Mouse (Mus musculus) brain, adult 2 months (tissue): ENCODE measurements around the gene Mgea5.

Source experiments
- DNase-seq: peaks from one replicate; pipeline ENCODE4 v3.0.0; 2011; ENCODE audit warnings: low read depth, low spot score

The Mgea5 gene

DNA sequence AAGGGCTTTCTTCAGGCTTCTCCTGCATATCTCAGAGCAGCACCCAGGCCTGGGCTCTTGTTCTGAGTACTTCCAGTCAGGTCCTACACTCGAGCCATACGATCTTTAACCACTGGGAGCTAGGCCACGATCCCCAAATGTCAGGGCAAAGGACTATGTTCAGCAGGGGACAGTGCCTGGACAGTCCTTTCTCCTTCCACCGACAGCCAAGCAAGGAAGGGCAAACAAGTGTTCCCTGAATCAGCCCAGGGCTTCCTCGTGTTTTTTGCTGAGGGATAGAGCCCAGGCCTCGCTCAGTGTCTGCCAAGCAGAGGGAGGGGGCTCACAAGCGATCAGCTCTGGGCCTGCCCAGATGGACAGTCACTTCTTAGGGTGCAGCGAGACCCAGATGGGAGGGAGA, 53.6 kb downstream of the Mgea5 start:
- DNase-seq: no peak

DNA sequence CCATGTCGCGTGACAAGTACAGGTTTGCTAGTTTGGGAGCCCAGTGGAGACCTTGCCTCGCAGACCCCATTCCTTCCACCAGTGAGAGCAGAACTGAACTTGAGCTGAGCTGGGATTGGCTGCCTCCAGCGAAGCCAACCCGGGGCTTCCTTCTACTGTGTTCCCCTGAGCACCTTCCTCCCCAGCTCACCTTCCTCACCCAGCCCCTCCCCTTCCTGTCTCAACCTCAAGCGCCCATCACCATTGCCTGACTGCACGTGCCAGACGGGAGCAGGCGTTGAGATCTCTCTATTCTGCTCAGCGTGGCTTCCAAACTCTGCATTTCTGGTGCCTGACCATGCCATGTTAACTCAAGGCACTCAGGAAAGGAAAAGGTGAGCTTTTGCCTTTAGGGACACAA, 56.4 kb downstream of the Mgea5 start:
- DNase-seq: no peak

GRCm38 (mm10) chr19:45725677-45726277, 57.9 kb downstream of the Mgea5 start:
- no peak for DNase-seq

DNA sequence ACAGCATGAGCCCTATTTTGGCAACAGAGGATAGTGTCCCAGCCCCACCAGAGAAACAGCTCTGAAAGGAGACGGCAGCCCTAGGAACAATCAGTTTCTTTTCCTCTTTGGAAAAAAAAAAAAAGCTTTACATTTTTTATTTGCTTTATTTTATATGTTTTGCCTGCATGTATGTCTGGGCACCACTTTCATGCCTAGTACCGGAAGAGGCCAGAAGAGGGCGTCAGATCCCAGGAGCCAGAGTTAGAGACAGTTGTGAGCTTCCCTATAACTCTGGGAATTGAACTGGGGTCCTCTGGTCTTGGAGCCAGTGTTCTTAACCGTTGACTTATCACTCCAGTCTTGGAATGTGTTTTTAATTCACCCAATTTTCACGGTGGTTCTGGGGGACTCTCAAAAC, 61.4 kb downstream of the Mgea5 start:
- DNase-seq: no peak

GRCm38 (mm10) chr19:45718286-45718685, 65.4 kb downstream of the Mgea5 start:
- DNase-seq: peak; percentile 41

DNA sequence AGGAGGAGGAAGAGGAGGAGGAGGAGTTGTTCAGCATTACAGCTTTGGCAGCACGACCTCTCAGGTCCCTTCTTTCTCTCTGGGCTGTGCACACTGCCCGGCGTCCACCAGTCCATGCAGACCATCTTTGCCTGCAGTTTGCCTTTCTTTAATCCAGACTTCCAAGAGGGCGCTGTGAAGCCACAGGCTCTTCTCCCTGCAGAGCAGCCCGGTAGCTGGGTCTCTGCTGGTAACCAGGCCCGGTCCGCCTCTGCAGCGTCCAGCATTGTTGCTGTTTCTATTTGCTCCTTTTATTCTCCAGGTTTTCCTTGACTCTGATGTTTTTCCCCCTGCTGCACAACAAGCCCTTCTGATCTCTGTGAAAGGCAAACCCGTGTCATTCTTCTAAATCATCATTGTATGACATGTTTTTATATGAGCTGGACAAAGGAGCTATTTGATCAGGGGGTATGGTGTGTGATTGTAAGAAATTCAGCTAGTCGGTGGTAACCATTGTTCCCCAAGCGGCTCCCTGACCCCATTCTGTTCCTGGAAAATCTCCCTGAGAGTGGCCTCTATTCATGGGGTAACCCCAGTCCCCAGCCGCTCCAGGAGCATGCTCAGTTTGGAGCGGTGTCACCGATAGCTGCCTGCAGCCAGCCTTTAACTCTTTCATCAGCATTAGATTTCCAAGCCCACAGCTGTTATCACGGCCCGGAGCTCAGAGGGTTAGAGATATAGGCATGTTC, 66.0 kb downstream of the Mgea5 start:
- peak; percentile 86 for DNase-seq

DNA sequence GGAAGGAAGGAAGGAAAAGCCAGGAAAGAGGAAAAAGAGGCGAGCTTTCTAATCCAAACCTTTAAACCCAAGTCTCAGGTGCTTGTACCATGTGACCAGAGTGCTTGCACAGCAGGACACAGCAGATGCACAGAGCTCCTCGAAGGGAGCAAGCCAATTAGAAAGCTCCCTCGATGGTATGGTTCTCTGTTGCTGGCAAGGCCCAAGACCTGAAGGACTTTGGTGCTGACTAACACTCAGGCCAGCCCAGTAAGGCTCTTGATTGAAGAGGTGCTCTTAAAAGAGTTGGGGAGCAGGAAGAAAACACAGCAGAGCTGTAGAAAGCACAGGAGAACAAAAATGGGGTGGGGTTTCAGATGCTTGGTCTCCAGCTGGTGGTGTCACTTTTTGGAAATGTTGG, 74.9 kb downstream of the Mgea5 start:
- no peak for DNase-seq
